Mouse (Mus musculus) liver, postnatal 0 days (tissue): ENCODE results near the gene Zfp764. TPM values are rescaled to one million over a fixed set of nuclear protein-coding genes. Genes with fewer than 3 reads are reported as not detected.
"Not testable (repeated sequence)": the region's sequence is repeated elsewhere in the genome, so short reads cannot be mapped to it uniquely, and the experiment has no call there.

ENCODE experiments used
- ATAC-seq: fragments of 200-750 bp; cut with Nextera tagmentation; 2 replicates; pipeline ENCODE4 v1.8.0; 2017; ENCODE audit warnings: mild to moderate bottlenecking, moderate library complexity
- DNase-seq: peaks from one replicate; pipeline ENCODE4 v3.0.0-alpha.2; 2016
- H3K27ac ChIP-seq: fragments of 300-500 bp; sonication (generic); 2 replicates; pipeline ENCODE4 v1.5.1; 2014; ENCODE audit warnings: antibody characterized with exemption, moderate library complexity, mild to moderate bottlenecking, low read depth
- H3K27me3 ChIP-seq: fragments of 300-500 bp; sonication (generic); 2 replicates; pipeline ENCODE4 v1.6.1; 2014; ENCODE audit warnings: low read length, control low read depth, mixed read lengths; ENCODE audit not compliant: insufficient read depth
- H3K36me3 ChIP-seq: fragments of 300-500 bp; sonication (generic); replicated peaks from 2 replicates; pipeline ENCODE4 v1.6.1; 2014; ENCODE audit warnings: mild to moderate bottlenecking, control low read depth, low read length, moderate library complexity, mixed read lengths; ENCODE audit not compliant: insufficient read depth
- H3K4me1 ChIP-seq: fragments of 300-500 bp; sonication (generic); 2 replicates; pipeline ENCODE4 v1.6.1; 2014; ENCODE audit warnings: antibody characterized with exemption, mild to moderate bottlenecking, control low read depth; ENCODE audit not compliant: insufficient read depth
- H3K4me2 ChIP-seq: fragments of 300-500 bp; sonication (generic); 2 replicates; pipeline ENCODE4 v1.6.1; 2014; ENCODE audit warnings: low read depth, mild to moderate bottlenecking, low read length, moderate library complexity, mixed read lengths
- H3K4me3 ChIP-seq: fragments of 300-500 bp; sonication (generic); 2 replicates; pipeline ENCODE4 v1.5.1; 2014; ENCODE audit warnings: low read depth, low read length
- H3K9ac ChIP-seq: fragments of 300-500 bp; sonication (generic); replicated peaks from 2 replicates; pipeline ENCODE4 v1.6.1; 2014; ENCODE audit warnings: mild to moderate bottlenecking, moderate library complexity
- H3K9me3 ChIP-seq: fragments of 300-500 bp; sonication (generic); 2 replicates; pipeline ENCODE4 v1.6.1; 2016; ENCODE audit warnings: mild to moderate bottlenecking, control low read depth, low read length, mixed read lengths
- CTCF ChIP-seq: sonication (generic); IDR thresholded peaks from 2 replicates; pipeline ENCODE4 v1.5.1; 2016; ENCODE audit warnings: antibody characterized with exemption, low read depth
- EP300 ChIP-seq: IDR thresholded peaks from 2 replicates; pipeline ENCODE4 v1.6.1; 2016; ENCODE audit warnings: antibody characterized with exemption, low read depth, mild to moderate bottlenecking
- WGBS: fragments of 180-500 bp; shearing (Covaris S2); extraction: QIAGEN DNeasy Blood & Tissue Kit; methylation state at CpG from one replicate; pipeline ENCODE4 v1.1.7; 2014; ENCODE audit not compliant: insufficient replicate concordance; 5-methylcytosine and 5-hydroxymethylcytosine counted together
- polyA plus RNA-seq: library from polyadenylated mRNA; unstranded; fragments of >200 nt; fragmentation: Nextera tagmentation; extraction: Ambion mirVana; gene quantifications from 2 replicates; pipeline ENCODE4 v1.2.1, GENCODE M21; 2015

The Zfp764 gene
- polyA plus RNA-seq, 1 experiment from 2014 or later = 1.1 TPM

DNA sequence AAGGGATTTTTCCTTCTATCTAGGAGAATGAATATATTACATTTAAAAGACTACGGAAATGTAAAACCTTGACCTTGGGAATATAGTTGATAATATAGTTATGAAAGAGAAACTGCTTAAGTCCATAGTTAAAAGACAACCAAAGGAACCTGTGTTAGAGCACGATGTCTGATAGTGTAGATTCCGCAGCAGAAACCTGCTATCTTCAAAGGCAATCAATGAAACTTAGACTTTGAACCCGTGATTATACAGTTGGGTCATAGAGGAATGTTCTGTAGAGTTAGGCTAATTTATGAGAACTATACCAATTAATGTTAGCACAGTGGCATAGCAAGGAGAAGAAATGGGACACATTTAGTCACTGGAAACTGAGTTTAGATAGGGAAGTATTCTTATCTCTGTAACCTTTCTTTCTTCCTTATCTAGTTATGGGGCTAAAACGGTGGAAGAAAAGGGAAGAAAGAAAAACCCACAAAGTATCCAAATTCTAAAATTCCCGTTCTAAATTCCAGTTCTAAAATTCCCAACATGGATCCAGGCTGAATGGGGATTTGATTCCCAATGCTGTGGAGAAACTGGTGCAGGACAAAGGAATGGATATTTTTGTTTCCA, 28.2 kb downstream of the Zfp764 start:
- WGBS = 38% methylated on average over 6 of the region's 6 CpGs
- TF ChIP-seq EP300 (no peak), CTCF (no peak)
- H3K9ac ChIP-seq = no peak overlapping the region
- no peaks in the 10 kb centered on the region for H3K27me3 ChIP-seq
- no peak for ATAC-seq
- H3K27ac ChIP-seq = no peak overlapping the region
- no peak overlapping the region for H3K4me3 ChIP-seq
- no peak overlapping the region for H3K4me2 ChIP-seq
- no peaks in the 10 kb centered on the region for H3K9me3 ChIP-seq
- H3K36me3 ChIP-seq = no peaks in the 10 kb centered on the region
- no peak for DNase-seq
- peaks cover 19% of the 10 kb centered on the region for H3K4me1 ChIP-seq

- H3K27ac ChIP-seq = peak within 1 kb of the TSS; percentile 62
- not testable (repeated sequence) for H3K27me3 ChIP-seq, H3K36me3 ChIP-seq, H3K9me3 ChIP-seq
- H3K9ac ChIP-seq = peak within 1 kb of the TSS; percentile 84
- H3K4me2 ChIP-seq = peak within 1 kb of the TSS; percentile 77
- H3K4me3 ChIP-seq = peak within 1 kb of the TSS; percentile 68
- peak; percentile 92 for DNase-seq
- peak; percentile 89 for TF ChIP-seq CTCF
- peaks cover 19% of the 10 kb centered on the region for H3K4me1 ChIP-seq
- WGBS = 2% methylated on average over 45 of the region's 49 CpGs
- ATAC-seq = peak; percentile 97
Observed at GRCm38 (mm10) chr7:127375271-127376245, 31.1 kb downstream of the Zfp764 start, which contains the start of gene Zfp747. Zfp747 (minus strand) TSS chr7:127376050.

GRCm38 (mm10) chr7:127371870-127372269, 34.8 kb downstream of the Zfp764 start:
- not testable (repeated sequence) for DNase-seq, H3K27me3 ChIP-seq, H3K27ac ChIP-seq, ATAC-seq, H3K9me3 ChIP-seq, H3K4me3 ChIP-seq, H3K36me3 ChIP-seq, H3K4me1 ChIP-seq, H3K4me2 ChIP-seq, H3K9ac ChIP-seq
- TF ChIP-seq CTCF = peak; percentile 42
- 83% methylated on average over 3 of the region's 3 CpGs for WGBS

GRCm38 (mm10) chr7:127371213-127371612, 35.4 kb downstream of the Zfp764 start:
- peaks cover 6% of the 10 kb centered on the region for H3K4me1 ChIP-seq
- WGBS = 55% methylated on average over 2 of the region's 2 CpGs
- no peak overlapping the region for H3K9ac ChIP-seq
- ATAC-seq = no peak
- H3K4me2 ChIP-seq = no peak overlapping the region
- H3K27me3 ChIP-seq = no peaks in the 10 kb centered on the region
- no peak overlapping the region for H3K4me3 ChIP-seq
- no peaks in the 10 kb centered on the region for H3K36me3 ChIP-seq
- H3K27ac ChIP-seq = no peak overlapping the region
- no peak for DNase-seq
- TF ChIP-seq EP300 (no peak), CTCF (no peak)
- no peaks in the 10 kb centered on the region for H3K9me3 ChIP-seq

DNA sequence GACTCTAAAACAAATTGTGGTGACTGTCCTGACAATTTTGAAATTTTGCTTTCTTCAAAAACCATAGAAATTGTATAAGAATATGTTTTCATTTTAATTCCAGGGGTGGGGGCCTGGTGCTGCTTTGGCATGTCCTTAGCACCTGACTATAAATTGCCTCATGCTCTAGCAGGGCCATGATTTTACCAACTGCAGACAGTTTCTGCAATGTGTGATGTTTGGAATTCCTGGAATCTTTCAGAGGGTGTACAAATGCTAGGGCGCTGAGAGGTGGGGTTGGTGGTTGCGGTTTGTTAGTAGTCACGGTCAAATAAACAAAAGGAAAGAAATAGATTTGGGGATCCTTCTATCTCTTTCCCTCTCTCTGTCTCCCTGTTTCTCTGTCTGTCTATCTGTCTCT, 40.4 kb downstream of the Zfp764 start:
- ATAC-seq (no peak), DNase-seq (no peak)
- Histone ChIP-seq H3K4me3 (no peak overlapping the region), H3K27me3 (no peaks in the 10 kb centered on the region), H3K9me3 (no peaks in the 10 kb centered on the region), H3K4me1 (0 out of 2 replicates have a peak, but pooled peaks cover 3% of the 10 kb centered on the region), H3K9ac (no peak overlapping the region), H3K4me2 (no peak overlapping the region), H3K36me3 (no peaks in the 10 kb centered on the region), H3K27ac (no peak overlapping the region)
- TF ChIP-seq EP300 = no peak
- no peak for TF ChIP-seq CTCF
- WGBS = 80% methylated on average over 3 of the region's 3 CpGs

GRCm38 (mm10) chr7:127364166-127364565, 42.5 kb downstream of the Zfp764 start:
- Histone ChIP-seq H3K36me3 (no peaks in the 10 kb centered on the region), H3K4me1 (0 out of 2 replicates have a peak, but pooled peaks cover 3% of the 10 kb centered on the region), H3K4me3 (no peak overlapping the region), H3K9me3 (no peaks in the 10 kb centered on the region), H3K27ac (no peak overlapping the region), H3K4me2 (peak overlapping the region; percentile 54; the same call in 1 of the 2 replicates), H3K9ac (no peak overlapping the region), H3K27me3 (no peaks in the 10 kb centered on the region)
- no peak for TF ChIP-seq CTCF
- no peak for TF ChIP-seq EP300
- DNase-seq = no peak
- 72% methylated on average over 4 of the region's 4 CpGs for WGBS
- no peak for ATAC-seq
